Mouse (Mus musculus) heart, embryonic 14.5 days (tissue): ENCODE data around the gene C7. TPM values are rescaled to one million over a fixed set of nuclear protein-coding genes. Genes with fewer than 3 reads are reported as not detected.

Experiments used
- ATAC-seq: fragments of 200-750 bp; cut with Nextera tagmentation; 2 replicates; pipeline ENCODE4 v1.8.0; 2017; ENCODE audit warnings: low read depth, moderate TSS enrichment; ENCODE audit not compliant: insufficient number of reproducible peaks, insufficient read depth, low FRiP score
- H3K27ac ChIP-seq, 2 experiments: fragments of 200-500 bp in 1 of 2; fragments of 300-500 bp in 1 of 2; sonication (generic) in 1 of 2; replicated peaks in 1 of 2; 2 replicates each; pipeline ENCODE4 v1.5.1; 2012 to 2014; ENCODE audit warnings: low read depth in 2 of 2, low read length in 2 of 2, control low read depth in 1 of 2, mild to moderate bottlenecking in 1 of 2, mixed read lengths in 1 of 2; ENCODE audit not compliant: control insufficient read depth in 1 of 2, insufficient read depth in 1 of 2
- H3K27me3 ChIP-seq: fragments of 300-500 bp; sonication (generic); 2 replicates; pipeline ENCODE4 v1.6.1; 2014; ENCODE audit warnings: mild to moderate bottlenecking, low read length, control low read depth; ENCODE audit not compliant: control insufficient read depth, insufficient read depth
- H3K36me3 ChIP-seq: fragments of 300-500 bp; sonication (generic); 2 replicates; pipeline ENCODE4 v1.6.1; 2014; ENCODE audit warnings: mild to moderate bottlenecking, control low read depth, low read length, mixed read lengths; ENCODE audit not compliant: control insufficient read depth, insufficient read depth
- H3K4me1 ChIP-seq, 2 experiments: fragments of 200-500 bp in 1 of 2; fragments of 300-500 bp in 1 of 2; sonication (generic) in 1 of 2; 2 replicates each; pipeline ENCODE4 v1.6.1; 2012 to 2014; ENCODE audit warnings: low read length in 2 of 2, control low read depth in 1 of 2, mixed read lengths in 1 of 2; ENCODE audit not compliant: control insufficient read depth in 2 of 2, insufficient read depth in 2 of 2
- H3K4me2 ChIP-seq: fragments of 300-500 bp; sonication (generic); 2 replicates; pipeline ENCODE4 v1.6.1; 2014; ENCODE audit warnings: mild to moderate bottlenecking, low read length
- H3K4me3 ChIP-seq, 2 experiments: fragments of 200-500 bp in 1 of 2; fragments of 300-500 bp in 1 of 2; sonication (generic) in 1 of 2; 2 replicates each; pipeline ENCODE4 v1.5.1; 2012 to 2014; ENCODE audit warnings: low read length in 2 of 2, mild to moderate bottlenecking in 2 of 2, control low read depth in 1 of 2, low read depth in 1 of 2, moderate library complexity in 1 of 2; ENCODE audit not compliant: control insufficient read depth in 1 of 2, insufficient read depth in 1 of 2
- H3K9ac ChIP-seq: fragments of 300-500 bp; sonication (generic); 2 replicates; pipeline ENCODE4 v1.6.1; 2014; ENCODE audit warnings: mild to moderate bottlenecking, low read length
- H3K9me3 ChIP-seq: fragments of 300-500 bp; sonication (generic); 2 replicates; pipeline ENCODE4 v1.6.1; 2016; ENCODE audit warnings: low read length, control low read depth; ENCODE audit not compliant: control insufficient read depth
- WGBS: fragments of 180-500 bp; shearing (Covaris S2); extraction: QIAGEN DNeasy Blood & Tissue Kit; methylation state at CpG from one replicate; pipeline ENCODE4 v1.1.7; 2014; 5-methylcytosine and 5-hydroxymethylcytosine counted together
- polyA plus RNA-seq: library from polyadenylated mRNA; unstranded; fragments of >200 nt; fragmentation: Nextera tagmentation; extraction: Ambion mirVana; gene quantifications from 2 replicates; pipeline ENCODE4 v1.2.1, GENCODE M21; 2014

The C7 gene
- polyA plus RNA-seq, 1 experiment from 2014 or later, result 0.12 TPM

DNA sequence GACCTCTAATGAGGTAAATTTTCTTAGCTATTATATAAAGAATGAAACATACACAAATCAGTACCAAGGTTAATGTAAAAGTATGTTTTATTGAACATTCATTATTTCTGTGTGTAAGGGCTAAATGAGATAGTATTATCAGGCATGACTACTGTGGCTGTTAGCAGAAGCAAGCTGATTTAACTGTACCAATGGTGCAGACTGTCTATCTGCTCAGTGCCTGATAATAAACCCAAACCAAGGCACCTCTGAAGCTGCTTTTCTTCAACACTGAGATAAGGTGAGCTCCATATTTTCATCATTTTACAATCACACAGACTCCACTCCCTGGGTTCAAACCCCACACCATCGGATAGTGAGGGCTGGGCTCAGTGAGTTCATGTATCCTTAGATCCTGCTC lies 33.8 kb upstream of the C7 start:
- no peaks in the 10 kb centered on the region for H3K4me1 ChIP-seq
- no peak overlapping the region for H3K4me3 ChIP-seq
- H3K27me3 ChIP-seq, result no peaks in the 10 kb centered on the region
- no peak overlapping the region for H3K9ac ChIP-seq
- 86% methylated on average over 1 of the region's 1 CpGs for WGBS
- peaks cover 7% of the 10 kb centered on the region for H3K36me3 ChIP-seq
- ATAC-seq, result no peak
- no peak overlapping the region for H3K27ac ChIP-seq
- no peak overlapping the region for H3K4me2 ChIP-seq
- no peaks in the 10 kb centered on the region for H3K9me3 ChIP-seq

DNA sequence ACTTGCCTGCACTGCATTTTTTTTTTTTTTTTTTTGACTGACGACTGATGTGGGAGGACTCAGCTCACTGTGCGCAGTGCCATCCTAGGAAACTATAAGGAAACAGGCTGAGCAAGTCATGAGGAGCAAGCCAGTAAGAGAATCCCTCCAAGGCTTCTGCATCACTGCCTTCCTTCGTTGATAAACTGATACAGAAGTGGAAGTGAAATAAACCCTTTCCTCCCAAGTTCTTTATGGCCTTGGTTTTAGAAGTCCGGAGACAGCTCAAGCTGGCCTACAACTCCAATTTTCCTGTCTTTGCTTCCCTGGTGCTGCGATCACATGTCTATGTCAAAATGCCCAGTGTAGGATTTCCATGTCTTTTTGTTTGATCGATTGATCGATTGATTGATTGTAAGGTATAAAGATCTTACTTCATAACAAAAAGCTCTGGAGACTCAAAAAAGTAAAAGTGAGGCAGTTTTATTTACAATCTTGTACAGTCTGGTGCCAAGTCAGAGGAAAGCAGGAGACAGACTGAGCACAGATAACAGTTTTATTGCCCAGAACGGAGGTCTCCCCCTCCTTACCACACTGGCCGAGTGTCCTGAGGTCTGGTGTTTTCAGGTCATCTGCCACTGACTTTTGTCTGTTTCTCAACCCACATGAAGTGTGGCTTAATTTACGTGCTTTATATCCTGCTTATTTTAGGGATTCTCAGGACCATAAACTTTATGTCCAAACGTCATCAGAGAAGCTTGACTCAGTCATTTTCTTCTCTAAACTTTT lies 32.2 kb upstream of the C7 start:
- no peak overlapping the region for H3K4me2 ChIP-seq
- H3K4me1 ChIP-seq, result no peaks in the 10 kb centered on the region
- H3K9ac ChIP-seq, result no peak overlapping the region
- no peaks in the 10 kb centered on the region for H3K9me3 ChIP-seq
- peaks cover 7% of the 10 kb centered on the region for H3K36me3 ChIP-seq
- no peaks in the 10 kb centered on the region for H3K27me3 ChIP-seq
- ATAC-seq, result no peak
- H3K27ac ChIP-seq, result no peak overlapping the region
- H3K4me3 ChIP-seq, result no peak overlapping the region
- 78% methylated on average over 11 of the region's 11 CpGs for WGBS

DNA sequence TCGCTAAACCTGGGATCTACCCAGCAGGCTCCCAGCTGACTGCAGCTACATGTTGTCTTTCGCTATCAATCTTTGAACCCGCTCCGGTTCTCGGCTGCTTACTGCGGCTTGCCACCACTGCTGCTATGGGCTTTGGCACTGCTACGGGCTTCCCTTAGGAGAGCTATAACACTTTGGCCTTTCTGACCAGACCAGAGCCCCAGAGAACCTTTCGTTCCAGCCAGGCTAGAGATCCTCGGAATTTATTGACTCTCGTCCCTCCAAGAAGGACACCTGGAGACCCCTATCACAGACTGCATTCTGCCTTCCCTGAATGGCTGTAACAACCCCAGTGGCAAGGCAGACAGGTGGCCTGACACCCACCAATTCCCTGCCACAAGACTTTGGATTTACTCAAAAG lies 26.6 kb upstream of the C7 start:
- Histone ChIP-seq H3K27ac (no peak overlapping the region), H3K9me3 (no peaks in the 10 kb centered on the region), H3K36me3 (no peaks in the 10 kb centered on the region), H3K4me1 (no peaks in the 10 kb centered on the region), H3K9ac (no peak overlapping the region), H3K27me3 (no peaks in the 10 kb centered on the region), H3K4me3 (no peak overlapping the region), H3K4me2 (no peak overlapping the region)
- no peak for ATAC-seq
- WGBS, result 86% methylated on average over 10 of the region's 10 CpGs

DNA sequence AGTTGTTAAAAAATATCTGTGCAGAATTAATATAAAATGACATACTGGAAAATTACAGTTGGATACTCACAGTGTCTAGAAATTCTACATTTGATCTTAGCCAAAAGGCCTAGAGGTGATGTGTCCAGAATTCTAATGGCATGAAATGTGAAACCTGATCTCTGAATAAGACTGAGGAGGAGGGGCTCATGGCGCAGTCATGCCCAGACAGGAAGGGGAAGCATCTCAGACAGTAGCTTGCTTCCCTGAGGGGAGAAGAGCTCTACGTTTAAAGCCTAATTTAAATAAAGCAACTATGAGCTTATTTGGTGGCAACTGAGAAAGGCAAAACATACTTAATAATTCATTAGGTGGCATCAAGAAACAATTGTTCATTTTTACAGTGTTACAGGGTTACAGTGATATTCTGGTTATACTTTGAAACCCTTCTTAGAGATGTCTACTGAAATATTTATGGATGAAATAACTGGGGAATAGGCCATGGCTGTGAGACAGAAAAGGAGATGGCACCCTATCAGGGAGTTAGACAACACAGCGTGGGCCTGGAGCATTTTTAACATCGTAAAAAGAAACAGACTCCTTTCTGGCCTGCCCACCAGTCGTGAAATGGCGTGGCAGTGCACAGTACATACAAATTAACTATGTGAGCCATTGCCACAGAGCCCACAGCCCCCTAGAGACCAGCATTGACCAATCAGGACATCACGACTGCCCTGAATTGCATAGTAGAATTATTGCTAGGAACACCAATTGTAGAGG lies 25.5 kb upstream of the C7 start:
- Histone ChIP-seq H3K4me1 (no peaks in the 10 kb centered on the region), H3K9ac (no peak overlapping the region), H3K9me3 (no peaks in the 10 kb centered on the region), H3K27ac (no peak overlapping the region), H3K27me3 (no peaks in the 10 kb centered on the region), H3K4me3 (no peak overlapping the region), H3K4me2 (no peak overlapping the region), H3K36me3 (no peaks in the 10 kb centered on the region)
- WGBS, result 75% methylated on average over 7 of the region's 7 CpGs
- ATAC-seq, result no peak

DNA sequence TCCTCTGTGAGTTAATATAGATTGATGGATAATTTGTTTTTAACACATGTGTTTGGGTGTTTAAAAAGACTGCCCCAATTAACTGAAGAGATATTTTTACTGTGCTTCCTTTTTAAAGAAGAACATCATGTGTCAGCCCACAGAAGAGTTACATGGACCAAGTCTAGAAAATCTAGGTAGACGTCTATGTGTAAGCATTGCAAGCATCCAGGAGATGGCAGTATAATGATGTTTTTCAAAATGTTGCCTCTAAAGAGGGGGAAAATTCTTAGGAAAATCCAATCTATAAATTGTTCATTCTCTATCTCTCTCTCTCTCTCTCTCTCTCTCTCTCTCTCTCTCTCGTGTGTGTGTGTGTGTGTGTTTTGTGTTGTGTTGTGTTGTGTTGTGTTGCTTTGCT lies 22.6 kb upstream of the C7 start:
- Histone ChIP-seq H3K4me1 (no peaks in the 10 kb centered on the region), H3K27ac (no peak overlapping the region), H3K9me3 (no peaks in the 10 kb centered on the region), H3K4me3 (no peak overlapping the region), H3K36me3 (no peaks in the 10 kb centered on the region), H3K4me2 (no peak overlapping the region), H3K9ac (no peak overlapping the region), H3K27me3 (no peaks in the 10 kb centered on the region)
- 0% methylated on average over 2 of the region's 2 CpGs for WGBS
- no peak for ATAC-seq

DNA sequence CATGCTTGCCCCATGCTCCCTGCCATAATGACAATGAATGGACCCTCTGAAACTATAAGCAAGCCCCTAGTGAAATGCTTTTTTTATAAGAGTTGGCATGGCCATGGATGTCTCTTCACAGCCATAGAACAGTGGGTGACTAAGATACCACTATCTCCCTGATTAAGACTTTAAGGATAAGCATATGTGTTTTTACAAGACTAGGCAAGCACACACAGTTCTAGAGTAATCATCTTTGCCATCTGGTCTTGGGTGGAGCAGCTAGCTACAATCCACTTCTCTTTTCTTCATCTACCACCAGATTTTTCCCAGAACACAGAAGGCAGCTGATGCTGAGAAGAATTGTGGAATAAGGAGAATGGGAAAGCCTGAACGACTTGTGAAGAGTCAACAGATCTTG lies 17.7 kb upstream of the C7 start:
- H3K9me3 ChIP-seq, result no peaks in the 10 kb centered on the region

DNA sequence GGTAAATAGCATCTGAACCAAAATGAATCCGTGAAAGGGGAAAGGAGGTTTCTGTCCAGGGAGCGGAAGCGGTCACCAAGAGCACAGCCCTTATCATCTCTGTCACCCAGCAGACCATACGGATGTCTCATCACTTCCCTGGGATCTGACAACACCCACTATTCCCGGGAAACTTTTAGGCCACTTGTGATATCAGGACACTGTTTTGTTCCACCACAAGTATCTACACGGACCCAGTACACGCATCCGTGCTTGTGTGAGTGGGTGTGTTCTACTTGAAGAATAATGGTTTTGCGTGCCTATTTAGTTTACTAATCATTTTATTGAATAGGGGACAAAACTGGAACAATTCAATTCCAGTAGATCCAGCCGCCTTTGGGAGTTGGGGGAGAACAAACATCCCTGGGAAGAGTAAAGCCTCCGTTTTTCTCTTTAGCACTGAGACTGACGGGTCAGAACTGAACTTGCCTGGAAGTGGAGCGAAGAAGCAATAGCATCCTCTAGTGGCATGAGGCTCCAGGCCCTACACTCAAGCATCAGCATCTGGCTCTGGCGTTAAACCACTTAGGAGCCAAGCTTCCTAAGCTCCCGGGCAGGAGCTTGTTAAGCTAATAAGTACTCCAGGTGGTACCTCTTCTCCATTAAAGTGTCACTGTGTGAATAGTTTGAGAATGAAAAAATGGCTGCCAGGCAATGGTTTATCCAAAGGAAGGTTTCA lies 5.4 kb upstream of the C7 start:
- H3K9ac ChIP-seq, result no peak overlapping the region
- H3K4me2 ChIP-seq, result peak overlapping the region; percentile 48
- no peaks in the 10 kb centered on the region for H3K4me1 ChIP-seq
- no peak overlapping the region for H3K4me3 ChIP-seq
- no peak for ATAC-seq
- H3K27me3 ChIP-seq, result no peaks in the 10 kb centered on the region
- 24% methylated on average over 15 of the region's 15 CpGs for WGBS
- no peaks in the 10 kb centered on the region for H3K36me3 ChIP-seq
- H3K9me3 ChIP-seq, result 0 out of 2 replicates have a peak, but pooled peaks cover 5% of the 10 kb centered on the region
- no peak overlapping the region for H3K27ac ChIP-seq

More for the DNA sequence above, 17.7 kb upstream of the C7 start:
- H3K4me2 ChIP-seq, result no peak overlapping the region
- H3K27me3 ChIP-seq, result no peaks in the 10 kb centered on the region
- no peak for ATAC-seq
- H3K9ac ChIP-seq, result no peak overlapping the region
- H3K36me3 ChIP-seq, result no peaks in the 10 kb centered on the region
- no peak overlapping the region for H3K27ac ChIP-seq
- WGBS, result 54% methylated on average over 1 of the region's 1 CpGs
- no peaks in the 10 kb centered on the region for H3K4me1 ChIP-seq
- no peak overlapping the region for H3K4me3 ChIP-seq
